Mouse (Mus musculus): ENCODE measurements around the gene Nudt16l1. TPM values are rescaled to one million over a fixed set of nuclear protein-coding genes. Genes with fewer than 3 reads are reported as not detected.

Gene Nudt16l1
- polyA plus RNA-seq, 1 experiment from 2014 or later, result 143 TPM

Other genes starting within 250 kb of the Nudt16l1 start
- gene Nmral1, start 219.4 kb upstream of the Nudt16l1 start, polyA plus RNA-seq (2015; fragmentation: Nextera tagmentation; extraction: Ambion mirVana), result 55.5 and 57.2 TPM in 2 replicates
- gene Hmox2, start 212.4 kb upstream of the Nudt16l1 start, polyA plus RNA-seq (2015; fragmentation: Nextera tagmentation; extraction: Ambion mirVana), result 102 and 108 TPM in 2 replicates
- gene Cdip1, start 148.5 kb upstream of the Nudt16l1 start, polyA plus RNA-seq (2015; fragmentation: Nextera tagmentation; extraction: Ambion mirVana), result 100 and 109 TPM in 2 replicates
- 0.42 and 0.52 TPM in 2 replicates for gene 4930562C15Rik, start 103.3 kb upstream of the Nudt16l1 start, polyA plus RNA-seq (2015; fragmentation: Nextera tagmentation; extraction: Ambion mirVana)
- 54.4 and 66.3 TPM in 2 replicates for gene Ubald1, start 58.4 kb upstream of the Nudt16l1 start, polyA plus RNA-seq (2015; fragmentation: Nextera tagmentation; extraction: Ambion mirVana)
- 105 and 110 TPM in 2 replicates for gene Mgrn1, start 52.5 kb upstream of the Nudt16l1 start, polyA plus RNA-seq (2015; fragmentation: Nextera tagmentation; extraction: Ambion mirVana)
- gene Anks3, start 25.4 kb downstream of the Nudt16l1 start, polyA plus RNA-seq (2015; fragmentation: Nextera tagmentation; extraction: Ambion mirVana), result 64.0 and 67.0 TPM in 2 replicates
- gene Sept12, start 59.1 kb downstream of the Nudt16l1 start, polyA plus RNA-seq (2015; fragmentation: Nextera tagmentation; extraction: Ambion mirVana), result not detected in 2 replicates
- gene Smim22, start 68.5 kb downstream of the Nudt16l1 start, polyA plus RNA-seq (2015; fragmentation: Nextera tagmentation; extraction: Ambion mirVana), result 2.5 TPM in 1 of 2 replicates, not detected in the other
- gene Rogdi, start 74.8 kb downstream of the Nudt16l1 start, polyA plus RNA-seq (2015; fragmentation: Nextera tagmentation; extraction: Ambion mirVana), result 157 and 171 TPM in 2 replicates
- gene Glyr1, start 111.1 kb downstream of the Nudt16l1 start, polyA plus RNA-seq (2015; fragmentation: Nextera tagmentation; extraction: Ambion mirVana), result 193 and 194 TPM in 2 replicates
- gene Ubn1, start 111.3 kb downstream of the Nudt16l1 start, polyA plus RNA-seq (2015; fragmentation: Nextera tagmentation; extraction: Ambion mirVana), result 16.0 and 16.6 TPM in 2 replicates
- gene Ppl, start 193.7 kb downstream of the Nudt16l1 start, polyA plus RNA-seq (2015; fragmentation: Nextera tagmentation; extraction: Ambion mirVana), result 0.18 and 0.39 TPM in 2 replicates
- 0.54 and 0.63 TPM in 2 replicates for gene Sec14l5, start 208.3 kb downstream of the Nudt16l1 start, polyA plus RNA-seq (2015; fragmentation: Nextera tagmentation; extraction: Ambion mirVana)